Mouse (Mus musculus): ENCODE measurements at regions not wholly inside any gene's neighbourhood (a gene's known extent, or its start where the extent isn't known, plus 50 kb on each side); places are given as distances from the start of the nearest gene placed in this dataset.

GRCm38 (mm10) chr8:34614987-34615386, 503.4 kb upstream of the Gm10131 start:
- Histone ChIP-seq H3K9ac (replicated peaks; ENCODE audit: low read length, poor library complexity, severe bottlenecking) (no peak overlapping the region), H3K4me1 (ENCODE audit: insufficient read depth, low read length) (no peaks in the 10 kb centered on the region), H3K27me3 (ENCODE audit: insufficient read depth, low read length) (no peaks in the 10 kb centered on the region), H3K27ac (ENCODE audit: low read depth, low read length) (no peak overlapping the region), H3K4me3 (ENCODE audit: low read depth, low read length) (no peak overlapping the region), H3K9me3 (ENCODE audit: low read length) (no peaks in the 10 kb centered on the region), H3K4me2 (ENCODE audit: low read depth, low read length, poor library complexity, severe bottlenecking) (no peak overlapping the region), H3K36me3 (ENCODE audit: insufficient read depth, low read length) (no peaks in the 10 kb centered on the region)
- TF ChIP-seq CTCF (IDR thresholded peaks at IDR 0.05), result no peak
- ATAC-seq (ENCODE audit: low FRiP score), result no peak
- 83% methylated on average over 4 of the region's 4 CpGs for WGBS
- no peak for DNase-seq (ENCODE audit: low spot score)

- ATAC-seq (ENCODE audit: low FRiP score), result peak; percentile 80; the same call in 1 of the 2 replicates
- no peak overlapping the region for H3K4me2 ChIP-seq (ENCODE audit: low read depth, low read length, poor library complexity, severe bottlenecking)
- H3K27me3 ChIP-seq (ENCODE audit: insufficient read depth, low read length), result no peaks in the 10 kb centered on the region
- H3K9me3 ChIP-seq (ENCODE audit: low read length), result no peaks in the 10 kb centered on the region
- no peak overlapping the region for H3K27ac ChIP-seq (ENCODE audit: low read depth, low read length)
- 44% methylated on average over 10 of the region's 10 CpGs for WGBS
- no peak overlapping the region for H3K9ac ChIP-seq (replicated peaks; ENCODE audit: low read length, poor library complexity, severe bottlenecking)
- H3K36me3 ChIP-seq (ENCODE audit: insufficient read depth, low read length), result no peaks in the 10 kb centered on the region
- H3K4me3 ChIP-seq (ENCODE audit: low read depth, low read length), result no peak overlapping the region
- H3K4me1 ChIP-seq (ENCODE audit: insufficient read depth, low read length), result no peaks in the 10 kb centered on the region
- TF ChIP-seq CTCF (IDR thresholded peaks at IDR 0.05), result no peak
- peak; percentile 85 for DNase-seq (ENCODE audit: low spot score)
Measured at GRCm38 (mm10) chr8:34614031-34614526, 502.5 kb upstream of the Gm10131 start.

DNA sequence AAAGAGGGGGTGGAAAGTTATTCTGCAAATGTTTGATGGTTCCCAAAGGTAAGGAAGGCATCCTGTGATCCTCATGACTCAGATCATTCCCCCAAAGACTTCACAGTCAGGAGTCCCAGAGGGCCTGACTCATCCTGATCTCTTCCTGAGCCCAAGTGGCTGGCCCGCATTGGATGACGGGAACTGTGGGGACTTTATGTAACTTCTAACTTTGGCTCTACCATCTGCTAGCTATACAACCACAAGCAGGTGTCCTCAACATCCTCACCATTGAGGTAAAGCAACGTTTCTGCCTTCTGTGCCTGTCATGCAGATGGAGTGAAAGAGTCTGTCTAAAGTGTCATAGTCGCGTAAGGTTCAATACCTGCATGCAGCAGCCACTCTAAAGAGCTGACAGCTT, 501.6 kb upstream of the Gm10131 start:
- WGBS, result 90% methylated on average over 5 of the region's 5 CpGs
- Histone ChIP-seq H3K36me3 (ENCODE audit: insufficient read depth, low read length) (no peaks in the 10 kb centered on the region), H3K4me2 (ENCODE audit: low read depth, low read length, poor library complexity, severe bottlenecking) (no peak overlapping the region), H3K27ac (ENCODE audit: low read depth, low read length) (no peak overlapping the region), H3K4me1 (ENCODE audit: insufficient read depth, low read length) (no peaks in the 10 kb centered on the region), H3K4me3 (ENCODE audit: low read depth, low read length) (no peak overlapping the region), H3K9me3 (ENCODE audit: low read length) (no peaks in the 10 kb centered on the region), H3K27me3 (ENCODE audit: insufficient read depth, low read length) (no peaks in the 10 kb centered on the region), H3K9ac (replicated peaks; ENCODE audit: low read length, poor library complexity, severe bottlenecking) (no peak overlapping the region)
- DNase-seq (ENCODE audit: low spot score) (no peak), ATAC-seq (ENCODE audit: low FRiP score) (no peak)
- TF ChIP-seq CTCF (IDR thresholded peaks at IDR 0.05), result no peak

GRCm38 (mm10) chr8:34612396-34612795, 500.9 kb upstream of the Gm10131 start:
- Histone ChIP-seq H3K4me1 (ENCODE audit: insufficient read depth, low read length) (no peaks in the 10 kb centered on the region), H3K27me3 (ENCODE audit: insufficient read depth, low read length) (no peaks in the 10 kb centered on the region), H3K36me3 (ENCODE audit: insufficient read depth, low read length) (no peaks in the 10 kb centered on the region), H3K9me3 (ENCODE audit: low read length) (no peaks in the 10 kb centered on the region), H3K4me3 (ENCODE audit: low read depth, low read length) (no peak overlapping the region), H3K4me2 (ENCODE audit: low read depth, low read length, poor library complexity, severe bottlenecking) (no peak overlapping the region), H3K27ac (ENCODE audit: low read depth, low read length) (no peak overlapping the region), H3K9ac (replicated peaks; ENCODE audit: low read length, poor library complexity, severe bottlenecking) (no peak overlapping the region)
- no peak for TF ChIP-seq CTCF (IDR thresholded peaks at IDR 0.05)
- ATAC-seq (ENCODE audit: low FRiP score), result no peak
- WGBS, result 54% methylated on average over 3 of the region's 3 CpGs
- DNase-seq (ENCODE audit: low spot score), result no peak

GRCm38 (mm10) chr8:34610186-34610585, 498.6 kb upstream of the Gm10131 start:
- DNase-seq (ENCODE audit: low spot score) (no peak), ATAC-seq (ENCODE audit: low FRiP score) (no peak)
- no peak overlapping the region for H3K27ac ChIP-seq (ENCODE audit: low read depth, low read length)
- H3K4me3 ChIP-seq (ENCODE audit: low read depth, low read length), result no peak overlapping the region
- H3K4me1 ChIP-seq (ENCODE audit: insufficient read depth, low read length), result no peaks in the 10 kb centered on the region
- H3K9ac ChIP-seq (replicated peaks; ENCODE audit: low read length, poor library complexity, severe bottlenecking), result no peak overlapping the region
- H3K27me3 ChIP-seq (ENCODE audit: insufficient read depth, low read length), result no peaks in the 10 kb centered on the region
- no peaks in the 10 kb centered on the region for H3K36me3 ChIP-seq (ENCODE audit: insufficient read depth, low read length)
- H3K9me3 ChIP-seq (ENCODE audit: low read length), result no peaks in the 10 kb centered on the region
- TF ChIP-seq CTCF (IDR thresholded peaks at IDR 0.05), result no peak
- no peak overlapping the region for H3K4me2 ChIP-seq (ENCODE audit: low read depth, low read length, poor library complexity, severe bottlenecking)

DNA sequence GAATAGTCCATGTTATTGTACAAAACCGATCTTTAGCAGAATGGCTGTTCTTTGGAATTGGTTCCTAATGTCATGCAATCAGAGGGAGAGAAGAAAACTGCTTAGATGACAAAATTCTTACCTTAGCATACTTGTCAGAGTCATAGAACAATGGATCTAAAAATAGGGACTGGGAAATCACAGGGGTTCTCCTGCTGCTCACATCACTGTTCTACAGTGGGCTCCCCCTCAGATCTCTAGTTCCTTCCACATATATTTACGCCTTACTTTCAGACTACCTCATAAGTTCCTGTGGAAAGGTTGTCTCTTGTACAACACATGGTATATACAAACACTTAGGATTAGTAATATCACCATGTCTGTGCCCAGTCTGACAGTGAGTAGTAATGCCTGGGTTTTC, 495.9 kb upstream of the Gm10131 start:
- TF ChIP-seq CTCF (IDR thresholded peaks at IDR 0.05), result no peak
- ATAC-seq (ENCODE audit: low FRiP score), result no peak

More for the DNA sequence above, 495.9 kb upstream of the Gm10131 start:
- DNase-seq (ENCODE audit: low spot score), result no peak
- Histone ChIP-seq H3K4me1 (ENCODE audit: insufficient read depth, low read length) (no peaks in the 10 kb centered on the region), H3K27ac (ENCODE audit: low read depth, low read length) (no peak overlapping the region), H3K9me3 (ENCODE audit: low read length) (no peaks in the 10 kb centered on the region), H3K4me2 (ENCODE audit: low read depth, low read length, poor library complexity, severe bottlenecking) (no peak overlapping the region), H3K4me3 (ENCODE audit: low read depth, low read length) (no peak overlapping the region), H3K36me3 (ENCODE audit: insufficient read depth, low read length) (no peaks in the 10 kb centered on the region), H3K27me3 (ENCODE audit: insufficient read depth, low read length) (no peaks in the 10 kb centered on the region), H3K9ac (replicated peaks; ENCODE audit: low read length, poor library complexity, severe bottlenecking) (no peak overlapping the region)
- WGBS, result 81% methylated on average over 2 of the region's 2 CpGs
